Mouse (Mus musculus) intestine, embryonic 15.5 days (tissue): ENCODE measurements around the gene Tex13c2. TPM values are rescaled to one million over a fixed set of nuclear protein-coding genes. Genes with fewer than 3 reads are reported as not detected.
A peak's percentile ranks its signal among the peaks of the same experiment; 100 is the strongest.

Source experiments
- ATAC-seq: fragments of 200-750 bp; cut with Nextera tagmentation; 2 replicates; pipeline ENCODE4 v1.8.0; 2017; ENCODE audit warnings: moderate TSS enrichment, moderate library complexity
- H3K27ac ChIP-seq: fragments of 300-500 bp; sonication (generic); 2 replicates; pipeline ENCODE4 v1.5.1; 2015; ENCODE audit warnings: mild to moderate bottlenecking, inconsistent platforms
- H3K27me3 ChIP-seq: fragments of 300-500 bp; sonication (generic); replicated peaks from 2 replicates; pipeline ENCODE4 v1.6.1; 2015; ENCODE audit warnings: inconsistent platforms
- H3K36me3 ChIP-seq: fragments of 300-500 bp; sonication (generic); 2 replicates; pipeline ENCODE4 v1.6.1; 2015; ENCODE audit warnings: inconsistent platforms
- H3K4me1 ChIP-seq: fragments of 300-500 bp; sonication (generic); replicated peaks from 2 replicates; pipeline ENCODE4 v1.6.1; 2015; ENCODE audit warnings: inconsistent platforms
- H3K4me2 ChIP-seq: fragments of 300-500 bp; sonication (generic); replicated peaks from 2 replicates; pipeline ENCODE4 v1.6.1; 2015; ENCODE audit warnings: mild to moderate bottlenecking, inconsistent platforms
- H3K4me3 ChIP-seq: fragments of 300-500 bp; sonication (generic); replicated peaks from 2 replicates; pipeline ENCODE4 v1.5.1; 2015; ENCODE audit warnings: inconsistent platforms
- H3K9ac ChIP-seq: fragments of 300-500 bp; sonication (generic); 2 replicates; pipeline ENCODE4 v1.6.1; 2015; ENCODE audit warnings: inconsistent platforms
- H3K9me3 ChIP-seq: fragments of 300-500 bp; sonication (generic); 2 replicates; pipeline ENCODE4 v1.6.1; 2016; ENCODE audit warnings: inconsistent platforms
- WGBS: fragments of 180-500 bp; shearing (Covaris S2); methylation state at CpG from one replicate; pipeline ENCODE4 v1.1.7; 2015; 5-methylcytosine and 5-hydroxymethylcytosine counted together
- polyA plus RNA-seq: library from polyadenylated mRNA; unstranded; fragments of >200 nt; fragmentation: Nextera tagmentation; extraction: Ambion mirVana; gene quantifications from 2 replicates; pipeline ENCODE4 v1.2.1, GENCODE M21; 2015

Gene Tex13c2
- not detected in 2 replicates for polyA plus RNA-seq

- no peak within 1 kb of the TSS for H3K4me2 ChIP-seq
- 88% methylated on average over 16 of the region's 16 CpGs for WGBS
- no peak within 1 kb of the TSS for H3K9ac ChIP-seq
- H3K27ac ChIP-seq, result no peak within 1 kb of the TSS
- no peaks in the 10 kb centered on the region for H3K27me3 ChIP-seq
- ATAC-seq, result no peak
- H3K4me3 ChIP-seq, result no peak within 1 kb of the TSS
- H3K4me1 ChIP-seq, result no peaks in the 10 kb centered on the region
- no peaks in the 10 kb centered on the region for H3K36me3 ChIP-seq
- no peaks in the 10 kb centered on the region for H3K9me3 ChIP-seq
Observed at GRCm38 (mm10) chrX:42489446-42489845, at the start of gene Tex13c2. Gene Tex13c2 (plus strand): TSS chrX:42489691.

GRCm38 (mm10) chrX:42450305-42450704, 39.2 kb upstream of the Tex13c2 start:
- 71% methylated on average over 1 of the region's 1 CpGs for WGBS
- H3K4me1 ChIP-seq, result no peaks in the 10 kb centered on the region
- H3K9ac ChIP-seq, result no peak overlapping the region
- H3K9me3 ChIP-seq, result no peaks in the 10 kb centered on the region
- ATAC-seq, result no peak
- no peak overlapping the region for H3K4me3 ChIP-seq
- no peak overlapping the region for H3K4me2 ChIP-seq
- no peaks in the 10 kb centered on the region for H3K36me3 ChIP-seq
- H3K27ac ChIP-seq, result no peak overlapping the region
- no peaks in the 10 kb centered on the region for H3K27me3 ChIP-seq

GRCm38 (mm10) chrX:42453001-42453400, 36.5 kb upstream of the Tex13c2 start:
- Histone ChIP-seq H3K27me3 (no peaks in the 10 kb centered on the region), H3K9me3 (no peaks in the 10 kb centered on the region), H3K4me3 (no peak overlapping the region), H3K4me1 (no peaks in the 10 kb centered on the region), H3K9ac (no peak overlapping the region), H3K36me3 (no peaks in the 10 kb centered on the region), H3K4me2 (no peak overlapping the region), H3K27ac (no peak overlapping the region)
- no peak for ATAC-seq
- WGBS, result 86% methylated on average over 1 of the region's 1 CpGs

DNA sequence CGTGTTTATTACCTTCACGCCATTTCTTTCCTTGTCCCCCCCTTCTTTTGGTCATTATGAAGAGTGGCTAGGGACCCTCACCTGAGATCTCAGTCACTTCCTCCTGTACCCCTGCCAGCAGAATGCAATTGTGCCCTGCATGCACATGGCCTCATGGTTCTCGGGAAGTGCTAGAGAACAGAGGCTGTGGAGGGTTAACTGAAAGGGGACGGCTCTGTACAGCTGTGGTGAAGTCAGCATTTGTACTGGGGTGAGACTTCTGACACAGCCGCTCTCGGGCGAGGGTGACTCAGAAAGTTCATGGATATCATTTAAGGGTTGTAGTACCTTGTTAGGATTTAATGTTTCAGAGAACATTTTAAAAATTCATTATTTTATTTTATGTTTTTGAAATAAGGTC, 35.0 kb upstream of the Tex13c2 start:
- ATAC-seq, result no peak
- Histone ChIP-seq H3K4me1 (no peaks in the 10 kb centered on the region), H3K4me3 (no peak overlapping the region), H3K9me3 (no peaks in the 10 kb centered on the region), H3K9ac (no peak overlapping the region), H3K4me2 (no peak overlapping the region), H3K27me3 (no peaks in the 10 kb centered on the region), H3K27ac (no peak overlapping the region), H3K36me3 (no peaks in the 10 kb centered on the region)
- 75% methylated on average over 7 of the region's 7 CpGs for WGBS

GRCm38 (mm10) chrX:42490336-42490735, 845 bp downstream of the Tex13c2 start:
- H3K27me3 ChIP-seq, result no peaks in the 10 kb centered on the region
- H3K4me2 ChIP-seq, result no peak overlapping the region
- H3K27ac ChIP-seq, result no peak overlapping the region
- H3K36me3 ChIP-seq, result no peaks in the 10 kb centered on the region
- WGBS, result 92% methylated on average over 8 of the region's 8 CpGs
- no peak overlapping the region for H3K9ac ChIP-seq
- no peak overlapping the region for H3K4me3 ChIP-seq
- ATAC-seq, result no peak
- no peaks in the 10 kb centered on the region for H3K4me1 ChIP-seq
- H3K9me3 ChIP-seq, result no peaks in the 10 kb centered on the region

- H3K9me3 ChIP-seq, result no peaks in the 10 kb centered on the region
- no peak overlapping the region for H3K27ac ChIP-seq
- no peaks in the 10 kb centered on the region for H3K36me3 ChIP-seq
- H3K9ac ChIP-seq, result no peak overlapping the region
- no peak overlapping the region for H3K4me3 ChIP-seq
- ATAC-seq, result no peak
- no peaks in the 10 kb centered on the region for H3K4me1 ChIP-seq
- no peaks in the 10 kb centered on the region for H3K27me3 ChIP-seq
- no peak overlapping the region for H3K4me2 ChIP-seq
Observed at GRCm38 (mm10) chrX:42500538-42500937, 11.0 kb downstream of the Tex13c2 start.

DNA sequence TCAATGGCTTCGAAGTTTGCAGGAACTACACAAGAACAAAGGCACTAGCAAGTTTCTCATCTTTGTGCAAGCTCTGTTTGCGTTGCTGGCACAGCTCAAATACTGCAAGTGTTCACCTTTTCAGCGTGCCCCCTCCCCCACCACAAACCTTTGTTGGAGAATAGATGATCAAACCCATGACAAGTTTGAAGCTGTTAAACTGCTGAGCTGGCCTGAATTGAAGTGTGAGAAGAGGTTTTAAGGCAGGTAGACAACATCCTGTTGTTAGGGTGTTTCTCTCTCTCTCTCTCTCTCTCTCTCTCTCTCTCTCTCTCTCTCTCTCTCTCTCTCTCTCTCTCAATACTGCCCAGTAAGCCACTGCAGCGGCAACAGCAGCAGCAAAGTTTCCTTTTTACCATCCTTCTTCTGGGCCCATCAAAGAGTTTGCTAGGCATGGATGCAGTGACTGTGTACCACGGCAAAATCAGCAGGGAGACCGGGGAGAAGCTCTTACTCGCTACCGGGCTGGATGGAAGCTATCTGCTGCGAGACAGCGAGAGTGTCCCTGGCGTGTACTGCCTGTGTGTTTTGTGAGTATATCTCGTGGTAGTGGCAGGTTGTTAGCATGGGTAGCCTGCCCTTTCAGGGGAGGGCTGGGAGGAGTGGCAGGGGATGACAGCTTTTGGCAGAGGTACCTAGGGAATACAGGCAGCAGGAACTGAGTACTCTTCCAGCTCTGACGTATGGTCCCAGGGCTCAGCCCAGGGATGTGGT, 13.0 kb downstream of the Tex13c2 start, which contains the start of gene Sh2d1a:
Gene Sh2d1a (plus strand): TSS at position 163 of the 753 bp plus-strand sequence.
- no peaks in the 10 kb centered on the region for H3K4me1 ChIP-seq
- H3K27ac ChIP-seq, result no peak within 1 kb of the TSS
- no peak within 1 kb of the TSS for H3K9ac ChIP-seq
- H3K9me3 ChIP-seq, result no peaks in the 10 kb centered on the region
- ATAC-seq, result no peak
- H3K4me3 ChIP-seq, result no peak within 1 kb of the TSS
- H3K27me3 ChIP-seq, result no peaks in the 10 kb centered on the region
- H3K36me3 ChIP-seq, result no peaks in the 10 kb centered on the region
- H3K4me2 ChIP-seq, result no peak within 1 kb of the TSS
- 78% methylated on average over 13 of the region's 13 CpGs for WGBS

DNA sequence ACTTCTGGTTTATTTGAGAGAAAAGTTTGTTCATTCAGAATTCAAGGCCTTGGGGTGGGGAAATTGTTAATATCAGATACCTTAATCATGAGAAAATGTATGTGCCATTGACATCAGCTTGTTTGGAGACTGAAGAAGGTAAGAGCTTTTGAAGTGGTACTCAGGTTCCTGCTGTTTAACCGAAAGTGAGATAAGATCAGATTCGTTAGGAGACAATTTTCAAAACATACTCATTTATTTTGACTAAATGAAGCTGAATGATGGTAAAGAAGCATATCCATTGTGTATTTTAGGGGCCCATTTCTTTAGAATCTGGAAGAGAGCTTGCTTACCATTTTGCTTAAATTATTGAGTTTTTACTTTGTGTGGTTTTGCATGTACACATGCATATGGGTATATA, 21.6 kb downstream of the Tex13c2 start:
- H3K4me3 ChIP-seq, result no peak overlapping the region
- no peak overlapping the region for H3K27ac ChIP-seq
- no peaks in the 10 kb centered on the region for H3K9me3 ChIP-seq
- H3K4me2 ChIP-seq, result no peak overlapping the region
- H3K36me3 ChIP-seq, result no peaks in the 10 kb centered on the region
- no peak overlapping the region for H3K9ac ChIP-seq
- WGBS, result 83% methylated on average over 2 of the region's 2 CpGs
- no peaks in the 10 kb centered on the region for H3K4me1 ChIP-seq
- no peak for ATAC-seq
- H3K27me3 ChIP-seq, result no peaks in the 10 kb centered on the region

- no peaks in the 10 kb centered on the region for H3K9me3 ChIP-seq
- H3K9ac ChIP-seq, result no peak overlapping the region
- ATAC-seq, result no peak
- no peaks in the 10 kb centered on the region for H3K27me3 ChIP-seq
- no peak overlapping the region for H3K27ac ChIP-seq
- no peaks in the 10 kb centered on the region for H3K36me3 ChIP-seq
- H3K4me1 ChIP-seq, result no peaks in the 10 kb centered on the region
- no peak overlapping the region for H3K4me3 ChIP-seq
- H3K4me2 ChIP-seq, result no peak overlapping the region
Observed at GRCm38 (mm10) chrX:42512567-42512966, 23.1 kb downstream of the Tex13c2 start.

DNA sequence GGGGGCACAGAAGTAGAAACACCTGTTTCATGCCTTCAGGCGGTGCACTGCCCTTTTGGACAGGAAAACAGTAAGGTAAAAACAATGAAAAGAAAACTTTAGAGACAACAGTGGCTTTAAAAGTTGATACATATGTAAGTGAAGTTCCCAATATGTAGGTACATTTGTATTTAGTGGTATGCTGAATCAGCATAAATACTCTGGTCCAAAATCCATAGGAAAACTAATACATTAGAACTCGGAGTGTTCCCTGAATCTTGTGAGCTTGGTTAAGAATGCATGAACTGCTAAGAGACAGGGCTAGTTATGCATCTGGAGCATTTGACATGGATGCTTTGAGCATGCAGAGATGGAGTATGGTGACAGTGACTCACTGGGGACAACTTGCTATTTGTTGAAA, 33.4 kb downstream of the Tex13c2 start:
- no peak for ATAC-seq
- WGBS, result 89% methylated on average over 2 of the region's 2 CpGs
- no peak overlapping the region for H3K9ac ChIP-seq
- no peak overlapping the region for H3K4me2 ChIP-seq
- no peak overlapping the region for H3K4me3 ChIP-seq
- no peak overlapping the region for H3K27ac ChIP-seq
- no peaks in the 10 kb centered on the region for H3K27me3 ChIP-seq
- no peaks in the 10 kb centered on the region for H3K36me3 ChIP-seq
- no peaks in the 10 kb centered on the region for H3K9me3 ChIP-seq
- no peaks in the 10 kb centered on the region for H3K4me1 ChIP-seq

GRCm38 (mm10) chrX:42530703-42531102, 41.2 kb downstream of the Tex13c2 start:
- no peak for ATAC-seq
- Histone ChIP-seq H3K27ac (no peak overlapping the region), H3K4me1 (no peaks in the 10 kb centered on the region), H3K4me2 (no peak overlapping the region), H3K36me3 (no peaks in the 10 kb centered on the region), H3K9me3 (no peaks in the 10 kb centered on the region), H3K9ac (no peak overlapping the region), H3K27me3 (no peaks in the 10 kb centered on the region), H3K4me3 (no peak overlapping the region)
- 75% methylated on average over 4 of the region's 4 CpGs for WGBS

DNA sequence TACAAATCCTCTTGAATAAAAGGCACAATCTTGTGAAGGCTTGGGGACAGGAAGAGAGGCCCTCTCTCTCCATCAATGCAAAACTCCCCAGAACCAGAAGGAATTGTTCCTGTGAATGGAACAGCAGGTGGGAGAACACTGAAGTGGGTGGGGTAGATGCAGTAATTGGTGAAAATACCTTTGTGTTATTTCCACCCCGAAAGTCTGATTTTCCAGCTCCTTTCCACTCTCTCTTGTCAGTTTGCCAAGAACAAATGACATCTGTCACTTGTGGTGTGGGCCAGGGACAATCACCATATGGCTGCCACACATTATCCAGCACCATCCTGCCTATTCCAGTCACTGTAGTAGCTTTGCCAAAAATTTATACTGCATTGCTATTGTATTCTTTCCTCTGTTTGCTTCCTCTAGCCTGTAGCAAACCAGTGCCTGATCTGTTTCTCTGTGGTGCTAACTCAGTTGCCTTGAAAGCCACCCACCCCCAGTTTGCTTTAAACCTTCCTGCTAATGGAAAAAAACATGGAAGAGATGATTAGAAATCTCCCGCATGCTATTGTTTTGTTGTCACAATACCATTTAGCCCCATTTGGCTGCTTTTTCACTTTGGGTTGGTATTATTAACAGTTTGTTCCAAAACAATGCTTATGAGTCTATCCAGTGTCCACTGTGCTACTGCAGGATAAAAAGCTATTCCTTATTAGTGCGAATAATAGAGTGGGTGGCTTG, 50.7 kb downstream of the Tex13c2 start:
- no peaks in the 10 kb centered on the region for H3K36me3 ChIP-seq
- no peak overlapping the region for H3K27ac ChIP-seq
- no peak for ATAC-seq
- H3K4me3 ChIP-seq, result no peak overlapping the region
- no peaks in the 10 kb centered on the region for H3K27me3 ChIP-seq
- WGBS, result 42% methylated on average over 3 of the region's 3 CpGs
- H3K9me3 ChIP-seq, result no peaks in the 10 kb centered on the region
- peak overlapping the region; percentile 19 for H3K4me2 ChIP-seq
- no peaks in the 10 kb centered on the region for H3K4me1 ChIP-seq
- H3K9ac ChIP-seq, result no peak overlapping the region

- Histone ChIP-seq H3K4me3 (no peak overlapping the region), H3K9me3 (no peaks in the 10 kb centered on the region), H3K36me3 (no peaks in the 10 kb centered on the region), H3K4me1 (no peaks in the 10 kb centered on the region), H3K4me2 (peak overlapping the region; percentile 19), H3K27ac (no peak overlapping the region), H3K9ac (no peak overlapping the region), H3K27me3 (no peaks in the 10 kb centered on the region)
- ATAC-seq, result no peak
- WGBS, result 36% methylated on average over 5 of the region's 5 CpGs
Observed at GRCm38 (mm10) chrX:42540756-42541053, 51.2 kb downstream of the Tex13c2 start.
